Mouse (Mus musculus) kidney, adult 10 weeks (tissue): ENCODE data around the gene Mup8. TPM values are rescaled to one million over a fixed set of nuclear protein-coding genes. Genes with fewer than 3 reads are reported as not detected.

Experiments used
- polyA plus RNA-seq: library from polyadenylated mRNA; stranded (reverse); fragments of 350-450 nt; fragmentation: Illumina TruSeq; extraction: RNeasy Lipid Tissue Mini Kit (QIAGEN cat#74804); gene quantifications from one replicate; pipeline ENCODE4 v1.2.3, GENCODE M21; 2014; ENCODE audit warnings: low read depth, low replicate concordance

Mup8 gene
- polyA plus RNA-seq: not detected

GRCm38 (mm10) chr4:60222499-60222898 is at the start of gene Mup8:
Gene Mup8, minus strand, starts transcription at chr4:60222599.

Other genes starting within 250 kb of the Mup8 start
- gene Mup7, start 152.1 kb downstream of the Mup8 start, polyA plus RNA-seq: not detected
- gene Mup2, start 68.3 kb downstream of the Mup8 start, polyA plus RNA-seq: not detected
- not detected for gene Mup9, start 199.4 kb upstream of the Mup8 start, polyA plus RNA-seq